Mouse (Mus musculus): Measurements from ENCODE around the gene Phf21a.

Phf21a gene

GRCm38 (mm10) chr2:92092817-92093216, at the start of gene Phf21a:
Phf21a (plus strand) TSS chr2:92093117.
- DNase-seq (ENCODE audit: low spot score in 2 of 2), result no peak

DNA sequence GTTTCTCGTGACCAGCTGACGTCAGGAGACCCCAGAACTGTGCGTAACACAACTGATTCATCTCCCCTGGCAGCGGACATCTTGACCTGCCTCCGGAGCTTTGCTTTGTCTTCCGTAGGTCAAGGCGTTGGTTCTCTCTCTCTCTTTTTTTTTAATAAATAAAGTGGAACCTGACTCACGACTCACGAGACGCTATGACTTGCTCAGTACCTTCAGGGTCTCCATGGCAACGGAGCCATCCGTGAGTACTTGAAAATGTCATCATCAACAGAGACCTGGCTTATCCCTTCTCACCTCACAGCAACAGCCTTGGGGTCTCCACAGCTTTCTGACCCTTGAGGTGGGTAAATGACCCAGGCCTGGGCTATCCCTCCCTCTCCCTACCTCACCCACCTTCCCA, 49.6 kb upstream of the Phf21a start:
- DNase-seq (ENCODE audit: low spot score in 2 of 2), result no peak

DNA sequence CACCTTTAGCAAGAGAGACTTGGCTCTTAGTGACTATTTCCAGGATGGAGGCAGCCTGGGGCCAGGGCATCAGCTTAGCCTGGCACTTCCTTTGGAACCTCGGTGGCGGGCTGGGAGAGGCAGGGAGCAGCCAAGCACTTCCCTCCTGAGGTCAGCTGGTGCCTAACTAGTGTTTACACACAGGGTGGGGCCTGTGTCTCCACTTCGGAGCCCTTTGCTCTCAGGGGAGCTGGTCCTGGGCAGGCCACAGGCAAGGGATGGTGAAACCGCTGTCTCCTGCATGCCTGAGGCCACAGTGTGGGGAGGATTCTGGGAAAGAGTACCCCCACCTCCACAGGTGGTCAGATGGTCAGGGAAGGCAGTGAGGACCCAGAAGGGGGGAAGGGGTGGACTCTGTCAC, 45.3 kb upstream of the Phf21a start:
- DNase-seq (ENCODE audit: low spot score in 2 of 2), result no peak

DNA sequence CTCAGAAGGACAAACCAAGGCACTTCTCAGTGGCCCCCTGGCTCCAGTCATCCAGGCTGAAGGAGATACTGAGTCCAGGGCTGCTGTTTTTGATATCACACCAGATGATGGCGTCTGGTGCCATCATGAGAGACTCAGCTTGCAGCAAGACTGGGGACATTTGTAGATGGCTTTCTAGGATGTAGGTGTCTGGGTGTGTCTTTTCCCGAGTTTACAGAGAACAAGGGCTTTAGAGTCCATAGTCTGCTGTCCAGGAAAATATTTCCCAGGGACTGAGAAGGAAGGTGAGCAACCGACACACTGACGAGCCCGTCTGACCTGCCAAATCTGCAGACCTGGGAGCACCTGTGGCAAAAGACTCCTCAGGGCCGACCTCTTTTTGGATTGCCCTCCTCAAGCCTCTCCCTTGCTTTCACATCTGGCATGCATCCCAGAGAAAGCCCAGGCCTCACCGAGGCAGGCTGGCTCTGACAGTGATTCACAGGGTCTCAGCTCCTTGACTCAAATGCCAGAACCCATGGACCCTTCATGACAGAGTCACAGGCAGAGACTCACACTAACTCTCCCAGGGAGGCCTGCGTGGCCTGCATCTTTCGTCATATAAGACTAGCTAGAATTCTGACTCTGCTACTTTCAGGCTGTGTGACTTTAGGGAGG, 44.8 kb upstream of the Phf21a start:
- no peak for DNase-seq (ENCODE audit: low spot score in 2 of 2)

GRCm38 (mm10) chr2:92052188-92052587, 40.7 kb upstream of the Phf21a start:
- DNase-seq (ENCODE audit: low spot score in 2 of 2), result peak; percentile 65 to 71

DNA sequence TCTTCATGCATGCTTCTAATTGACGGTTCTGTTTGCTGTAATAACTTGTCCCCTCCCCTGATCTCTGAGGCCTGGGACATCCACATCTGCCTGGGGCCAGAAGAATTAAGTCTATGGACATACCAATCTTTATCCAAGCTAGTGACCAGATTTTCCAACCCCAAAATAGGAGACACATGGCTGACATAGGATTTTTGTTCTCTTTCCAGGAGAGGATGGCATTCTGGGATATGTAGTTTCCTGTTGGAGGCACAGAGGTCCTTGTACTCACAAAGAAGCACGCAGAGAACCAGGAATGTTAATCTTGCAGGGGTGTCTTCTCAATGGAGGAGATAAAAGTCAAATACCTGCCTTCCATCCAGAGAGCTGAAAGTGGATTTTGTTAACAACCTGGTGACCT, 40.2 kb upstream of the Phf21a start:
- no peak for DNase-seq (ENCODE audit: low spot score in 2 of 2)

- peak; percentile 94 for DNase-seq (ENCODE audit: low spot score in 2 of 2)
These were observed 37.7 kb upstream of the Phf21a start for GRCm38 (mm10) chr2:92055101-92055813.

GRCm38 (mm10) chr2:92055831-92056236, 37.1 kb upstream of the Phf21a start:
- peak; percentile 79 to 80 for DNase-seq (ENCODE audit: low spot score in 2 of 2)

- DNase-seq (ENCODE audit: low spot score in 2 of 2), result peak; percentile 46 to 73
These were observed 36.2 kb upstream of the Phf21a start for GRCm38 (mm10) chr2:92056760-92057159.

DNA sequence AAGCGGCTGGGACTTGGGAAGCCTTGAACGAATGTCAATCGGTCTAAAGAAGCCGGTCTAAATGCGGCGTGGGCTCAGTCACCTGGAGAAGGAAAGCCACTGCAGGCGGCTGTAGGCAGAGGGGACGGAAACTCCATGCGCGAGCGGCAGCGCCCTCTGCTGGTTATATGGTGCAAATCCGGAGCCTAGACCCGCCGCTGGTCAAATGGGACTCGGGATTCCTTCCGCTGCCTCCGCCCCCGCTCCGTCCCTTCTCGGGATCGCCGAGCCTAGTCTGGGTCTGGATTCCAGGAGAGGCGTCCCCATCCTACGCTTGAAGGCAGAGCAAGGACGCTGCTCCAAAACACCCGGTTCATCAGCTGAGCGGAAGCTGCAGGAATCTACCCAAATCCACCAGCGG, 34.4 kb upstream of the Phf21a start:
- peak; percentile 95 to 97 for DNase-seq (ENCODE audit: low spot score in 2 of 2)

DNA sequence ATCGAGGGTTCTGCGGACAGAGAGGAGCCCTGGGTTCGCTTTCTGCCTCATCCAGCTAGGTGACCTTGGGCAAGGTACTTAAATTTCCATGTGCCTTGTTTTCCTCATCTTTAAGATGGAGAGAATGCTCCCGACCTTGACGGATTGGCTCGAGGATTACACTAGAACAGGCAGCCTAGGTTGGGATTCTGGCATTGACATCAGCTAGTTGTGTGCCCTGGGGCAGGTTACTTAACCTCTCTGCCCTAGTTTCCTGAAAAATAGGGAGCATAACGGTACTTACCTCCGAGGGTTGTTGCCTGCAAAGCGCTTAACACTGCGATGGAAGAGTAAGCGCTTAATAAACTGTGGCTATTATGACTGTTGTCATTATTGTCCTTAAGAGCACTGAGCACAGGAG, 34.0 kb upstream of the Phf21a start:
- DNase-seq (ENCODE audit: low spot score in 2 of 2), result no peak

DNA sequence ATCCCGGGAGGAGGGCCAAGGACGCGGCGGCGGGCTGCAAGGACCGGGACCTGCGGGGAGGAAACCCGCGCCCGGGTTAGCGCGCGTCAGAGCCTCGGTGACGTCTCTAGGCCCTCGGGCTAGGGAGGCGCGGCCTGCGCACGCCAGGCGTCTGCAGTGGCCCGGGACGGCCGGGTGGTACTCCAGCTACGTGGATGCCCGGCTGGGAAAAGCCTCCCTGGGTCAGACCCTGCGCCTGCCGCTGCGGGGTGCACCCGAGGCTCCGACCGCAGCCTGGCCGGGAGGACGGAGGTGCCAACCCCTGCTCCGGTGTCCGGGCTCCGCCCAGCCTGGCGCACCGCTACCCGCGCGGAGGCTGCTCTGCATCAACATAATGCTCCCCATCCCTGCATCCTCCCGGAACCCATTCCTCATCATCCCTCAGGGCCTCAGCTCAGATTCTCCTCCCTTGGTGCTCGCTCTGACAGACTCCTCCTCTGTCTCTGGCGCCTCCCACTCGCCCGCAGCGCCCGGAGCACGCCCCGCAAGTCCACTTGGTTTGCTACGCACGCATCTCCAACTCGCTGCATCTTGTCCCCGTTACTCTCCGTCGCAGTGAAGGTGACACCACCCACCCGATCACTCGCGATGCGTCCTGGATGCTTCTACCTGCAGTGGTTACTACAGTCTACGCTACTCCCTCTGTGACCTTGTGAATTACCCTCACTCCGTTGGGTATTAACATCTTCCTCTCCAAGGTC, 33.3 kb upstream of the Phf21a start:
- DNase-seq (ENCODE audit: low spot score in 2 of 2), result peak; percentile 84 to 89

DNA sequence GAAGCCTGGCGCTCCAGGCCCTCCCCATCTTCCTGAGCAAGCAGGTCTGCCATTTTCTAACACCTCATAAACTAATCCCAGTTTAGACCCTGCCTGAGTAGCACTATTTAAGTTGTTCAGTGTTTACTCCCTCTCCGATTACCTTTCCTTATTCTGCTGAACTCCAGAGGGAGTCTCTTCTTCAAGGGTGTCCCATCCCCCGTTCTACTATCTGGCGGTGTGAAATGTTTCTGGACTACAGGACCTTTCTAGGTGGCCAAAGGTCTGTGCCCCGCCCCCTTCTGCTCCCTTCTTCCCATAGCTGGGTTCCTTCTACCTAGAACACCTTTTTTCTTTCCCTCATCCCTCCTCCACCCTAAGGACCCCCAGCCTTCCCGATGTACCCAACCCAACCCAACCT, 32.6 kb upstream of the Phf21a start:
- DNase-seq (ENCODE audit: low spot score in 2 of 2), result no peak

- no peak for DNase-seq (ENCODE audit: low spot score in 2 of 2)
These were observed 31.6 kb upstream of the Phf21a start for GRCm38 (mm10) chr2:92061337-92061736.

GRCm38 (mm10) chr2:92063106-92063505, 29.8 kb upstream of the Phf21a start:
- no peak for DNase-seq (ENCODE audit: low spot score in 2 of 2)

- no peak for DNase-seq (ENCODE audit: low spot score in 2 of 2)
These were observed 27.5 kb upstream of the Phf21a start for GRCm38 (mm10) chr2:92065269-92065888.

DNA sequence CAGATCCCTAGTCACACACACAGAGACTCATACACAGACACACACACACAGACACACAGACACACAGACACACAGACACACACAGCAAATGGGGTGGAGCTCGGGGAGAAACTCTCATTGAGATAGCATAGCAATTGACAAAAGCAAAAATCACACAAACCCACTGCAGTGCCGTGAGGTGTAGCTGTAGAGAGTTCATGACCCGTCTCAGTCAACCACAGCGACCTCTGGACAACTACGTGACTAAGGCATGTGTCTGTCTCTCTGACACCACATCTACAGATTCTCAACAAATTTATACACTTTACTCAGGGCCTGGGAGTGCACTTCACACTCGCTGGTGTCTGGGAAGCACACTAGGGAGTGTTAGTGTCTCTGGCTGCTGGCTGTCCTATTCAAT, 27.0 kb upstream of the Phf21a start:
- no peak for DNase-seq (ENCODE audit: low spot score in 2 of 2)

DNA sequence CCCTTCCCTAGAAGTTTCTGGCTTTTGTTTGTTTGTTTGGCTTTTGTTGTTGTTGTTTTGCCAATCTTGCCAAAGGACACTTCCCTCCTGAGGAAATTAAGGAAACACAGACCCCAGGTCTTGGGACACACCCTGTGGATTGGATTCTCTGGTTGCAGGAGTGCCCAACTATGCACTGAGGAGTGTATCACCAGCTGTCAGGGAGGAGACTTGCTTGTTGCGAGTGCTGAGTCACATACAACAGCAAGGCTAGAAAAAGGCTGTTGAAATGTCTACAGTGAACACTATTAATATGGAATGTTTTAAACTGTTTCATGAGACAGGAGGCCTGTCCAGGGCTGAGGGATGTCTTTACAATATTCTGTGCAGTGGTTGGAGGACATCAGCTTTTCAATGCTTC, 26.0 kb upstream of the Phf21a start:
- DNase-seq (ENCODE audit: low spot score in 2 of 2), result no peak

DNA sequence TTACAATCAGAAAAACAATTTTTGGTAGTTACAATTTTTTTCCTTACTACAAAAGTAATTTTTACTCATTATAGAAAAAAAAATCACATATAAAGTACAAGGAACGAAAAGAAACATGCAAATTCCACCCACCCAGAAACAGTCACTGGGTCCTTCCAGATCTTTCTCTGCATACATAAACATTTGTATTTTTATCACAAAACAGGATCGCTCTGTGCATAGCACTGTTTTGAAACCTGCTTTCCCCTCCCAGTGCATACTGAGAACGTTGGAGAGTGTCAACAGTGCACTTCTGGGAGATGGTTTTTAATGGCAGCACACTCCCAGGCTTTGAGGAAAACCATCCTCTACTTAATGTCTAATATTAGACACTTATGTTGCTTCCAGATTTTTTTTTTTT, 25.3 kb upstream of the Phf21a start:
- no peak for DNase-seq (ENCODE audit: low spot score in 2 of 2)

- no peak for DNase-seq (ENCODE audit: low spot score in 2 of 2)
These were observed 23.3 kb upstream of the Phf21a start for GRCm38 (mm10) chr2:92069630-92070029.

DNA sequence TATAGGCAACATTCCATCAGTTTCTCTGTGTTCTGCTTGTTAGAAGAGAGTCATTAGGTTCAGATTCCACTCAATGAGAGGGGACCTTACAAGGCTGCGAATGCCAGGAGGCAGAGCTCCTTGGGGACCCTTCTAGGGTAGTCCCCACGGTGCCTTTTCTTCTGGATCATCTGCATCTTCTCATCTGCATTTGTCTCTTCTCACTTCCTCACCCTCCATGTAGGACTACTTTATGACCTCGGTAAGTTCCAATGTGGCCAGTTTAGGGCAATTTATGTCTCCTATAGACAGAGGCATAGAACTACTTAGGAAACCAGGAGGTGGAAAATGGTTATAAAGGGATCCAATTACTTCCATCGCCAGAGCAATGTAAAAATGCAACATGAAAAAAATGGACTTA, 21.8 kb upstream of the Phf21a start:
- DNase-seq (ENCODE audit: low spot score in 2 of 2), result no peak

DNA sequence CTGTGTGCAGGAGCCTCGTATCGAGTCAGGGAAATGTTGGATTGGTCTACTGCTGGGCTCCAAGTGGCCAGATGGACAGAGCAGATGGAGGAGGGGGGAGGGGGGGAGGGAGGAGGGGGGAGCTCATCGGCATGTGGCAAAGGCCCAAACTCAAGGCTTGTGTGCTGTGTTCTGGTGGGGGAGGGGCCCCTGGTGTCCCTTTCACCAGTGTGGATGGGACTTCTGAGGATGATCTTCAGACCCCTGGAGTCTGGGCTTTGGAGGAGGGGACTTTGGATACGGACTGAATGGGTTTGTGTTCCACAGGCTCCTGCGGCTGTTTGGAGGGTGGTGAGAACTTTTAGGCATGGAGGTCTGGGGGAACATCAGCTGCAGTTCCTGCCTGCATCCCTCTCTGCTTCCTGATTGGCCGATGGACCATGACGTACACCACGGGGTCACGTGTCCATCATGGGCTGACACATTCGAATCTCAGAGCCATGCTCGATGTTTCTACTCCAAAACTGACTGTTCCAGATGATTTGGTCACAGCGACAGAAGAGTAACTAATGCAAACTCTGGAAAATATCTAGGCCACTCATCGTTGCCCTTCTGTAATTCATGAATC, 16.7 kb upstream of the Phf21a start:
- DNase-seq (ENCODE audit: low spot score in 2 of 2), result no peak

Data from right cerebral cortex, postnatal 10 days (tissue).